Mouse (Mus musculus): ENCODE data around the gene Sdha. TPM values are rescaled to one million over a fixed set of nuclear protein-coding genes. Genes with fewer than 3 reads are reported as not detected.

Gene Sdha
- polyA plus RNA-seq, 1 experiment = 417 TPM

- no peak for TF ChIP-seq POLR2A (IDR thresholded peaks at IDR 0.05; ENCODE audit: borderline replicate concordance, insufficient read depth, low read length)
- WGBS = 5% methylated on average over 8 of the region's 8 CpGs
- peaks cover 11% of the 10 kb centered on the region for H3K4me1 ChIP-seq (ENCODE audit: control insufficient read depth, insufficient read depth, low read length)
- no peaks in the 10 kb centered on the region for H3K27me3 ChIP-seq (ENCODE audit: control insufficient read depth, insufficient read depth, low read length)
- H3K4me3 ChIP-seq (replicated peaks; ENCODE audit: insufficient read depth, low read depth, low read length) = no peak within 1 kb of the TSS
- peak; percentile 38 to 63 for DNase-seq
- H3K27ac ChIP-seq (ENCODE audit: insufficient read depth, low read length) = peak within 1 kb of the TSS; percentile 4
Observed at GRCm38 (mm10) chr13:74363859-74364235, 13.8 kb upstream of the Sdha start, which contains the start of gene Lrrc14b. Lrrc14b (minus strand) TSS chr13:74364005.

GRCm38 (mm10) chr13:74363176-74363858 is 13.2 kb upstream of the Sdha start:
- Histone ChIP-seq H3K27me3 (ENCODE audit: control insufficient read depth, insufficient read depth, low read length) (no peaks in the 10 kb centered on the region), H3K4me3 (replicated peaks; ENCODE audit: insufficient read depth, low read depth, low read length) (no peak overlapping the region), H3K27ac (ENCODE audit: insufficient read depth, low read length) (peak overlapping the region; percentile 4; the same call in 1 of the 2 replicates), H3K4me1 (ENCODE audit: control insufficient read depth, insufficient read depth, low read length) (peaks cover 11% of the 10 kb centered on the region)
- TF ChIP-seq CTCF (IDR thresholded peaks at IDR 0.05; ENCODE audit: borderline replicate concordance, insufficient read depth, low read depth, low read length) (no peak), POLR2A (IDR thresholded peaks at IDR 0.05; ENCODE audit: borderline replicate concordance, insufficient read depth, low read length) (no peak)
- DNase-seq = peak; percentile 16 to 35
- WGBS = 66% methylated on average over 13 of the region's 13 CpGs

- DNase-seq = no peak
- WGBS = 66% methylated on average over 2 of the region's 2 CpGs
- no peak overlapping the region for H3K27ac ChIP-seq (ENCODE audit: insufficient read depth, low read length)
- no peak overlapping the region for H3K4me3 ChIP-seq (replicated peaks; ENCODE audit: insufficient read depth, low read depth, low read length)
- H3K27me3 ChIP-seq (ENCODE audit: control insufficient read depth, insufficient read depth, low read length) = no peaks in the 10 kb centered on the region
- H3K4me1 ChIP-seq (ENCODE audit: control insufficient read depth, insufficient read depth, low read length) = peaks cover 11% of the 10 kb centered on the region
- TF ChIP-seq POLR2A (IDR thresholded peaks at IDR 0.05; ENCODE audit: borderline replicate concordance, insufficient read depth, low read length) (no peak), CTCF (IDR thresholded peaks at IDR 0.05; ENCODE audit: borderline replicate concordance, insufficient read depth, low read depth, low read length) (no peak)
Observed at GRCm38 (mm10) chr13:74362218-74362617, 12.1 kb upstream of the Sdha start.

DNA sequence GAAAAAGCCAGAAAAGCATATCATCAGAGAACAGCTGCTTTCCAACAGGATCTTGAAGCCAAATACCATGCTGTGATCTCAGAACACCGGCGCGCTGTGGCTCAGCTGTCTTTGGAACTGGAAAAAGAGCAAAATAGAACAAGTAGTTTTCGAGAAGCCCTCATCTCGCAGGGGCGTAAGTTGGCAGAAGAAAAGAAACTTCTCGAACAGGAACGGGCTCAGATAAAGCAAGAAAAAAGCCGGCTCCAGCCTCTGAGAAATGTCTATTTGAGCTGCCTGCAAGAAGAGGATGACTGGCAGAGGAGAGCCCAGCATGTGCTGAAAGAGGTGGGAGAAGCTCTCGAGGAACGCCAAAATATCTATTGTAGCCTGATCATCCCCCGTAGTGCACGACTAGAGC is 6.4 kb upstream of the Sdha start:
- TF ChIP-seq CTCF (IDR thresholded peaks at IDR 0.05; ENCODE audit: borderline replicate concordance, insufficient read depth, low read depth, low read length) = no peak
- TF ChIP-seq POLR2A (IDR thresholded peaks at IDR 0.05; ENCODE audit: borderline replicate concordance, insufficient read depth, low read length) = no peak
- DNase-seq = no peak
- WGBS = 31% methylated on average over 13 of the region's 13 CpGs

GRCm38 (mm10) chr13:74350435-74350906 is 391 bp upstream of the Sdha start:
- TF ChIP-seq CTCF (IDR thresholded peaks at IDR 0.05; ENCODE audit: borderline replicate concordance, insufficient read depth, low read depth, low read length) (no peak), POLR2A (IDR thresholded peaks at IDR 0.05; ENCODE audit: borderline replicate concordance, insufficient read depth, low read length) (no peak)
- 1% methylated on average over 15 of the region's 15 CpGs for WGBS
- no peaks in the 10 kb centered on the region; the same call in 1 of the 2 replicates for H3K4me1 ChIP-seq (ENCODE audit: control insufficient read depth, insufficient read depth, low read length)
- no peak for DNase-seq
- H3K27me3 ChIP-seq (ENCODE audit: control insufficient read depth, insufficient read depth, low read length) = no peaks in the 10 kb centered on the region
- peak overlapping the region; percentile 83 for H3K4me3 ChIP-seq (replicated peaks; ENCODE audit: insufficient read depth, low read depth, low read length)
- H3K27ac ChIP-seq (ENCODE audit: insufficient read depth, low read length) = 0 out of 2 replicates have a peak overlapping the region, but pooled peaks have one; percentile 31

More for the DNA sequence above, 6.4 kb upstream of the Sdha start:
- Histone ChIP-seq H3K4me3 (replicated peaks; ENCODE audit: insufficient read depth, low read depth, low read length) (no peak overlapping the region), H3K27me3 (ENCODE audit: control insufficient read depth, insufficient read depth, low read length) (no peaks in the 10 kb centered on the region), H3K27ac (ENCODE audit: insufficient read depth, low read length) (no peak overlapping the region), H3K4me1 (ENCODE audit: control insufficient read depth, insufficient read depth, low read length) (no peaks in the 10 kb centered on the region)

DNA sequence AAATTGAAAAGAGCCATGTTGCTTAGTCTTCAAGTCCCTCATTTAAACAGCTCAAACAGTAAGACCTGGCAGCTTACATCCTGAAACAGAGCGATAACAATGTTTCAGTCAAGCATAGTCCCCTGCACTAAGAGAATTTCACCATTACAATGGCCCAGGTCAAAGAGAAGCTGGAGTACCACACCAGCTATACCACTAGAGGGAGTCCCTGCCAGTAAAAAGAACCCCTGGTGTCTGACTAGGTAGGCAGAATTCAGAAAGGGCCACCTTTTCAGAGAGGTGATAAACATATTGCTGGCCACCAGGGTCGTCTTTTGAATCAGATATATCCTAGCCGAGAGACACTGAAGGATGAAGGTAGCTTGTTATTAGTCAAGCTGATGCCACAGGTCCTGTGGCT is 9.0 kb downstream of the Sdha start:
- DNase-seq = no peak
- no peaks in the 10 kb centered on the region for H3K4me1 ChIP-seq (ENCODE audit: control insufficient read depth, insufficient read depth, low read length)
- WGBS = 38% methylated on average over 3 of the region's 3 CpGs

GRCm38 (mm10) chr13:74329321-74329720 is 20.8 kb downstream of the Sdha start:
- H3K4me1 ChIP-seq (ENCODE audit: control insufficient read depth, insufficient read depth, low read length) = no peaks in the 10 kb centered on the region
- no peak overlapping the region for H3K4me3 ChIP-seq (replicated peaks; ENCODE audit: insufficient read depth, low read depth, low read length)
- no peak for DNase-seq
- no peak for TF ChIP-seq POLR2A (IDR thresholded peaks at IDR 0.05; ENCODE audit: borderline replicate concordance, insufficient read depth, low read length)
- no peak for TF ChIP-seq CTCF (IDR thresholded peaks at IDR 0.05; ENCODE audit: borderline replicate concordance, insufficient read depth, low read depth, low read length)
- no peak overlapping the region for H3K27ac ChIP-seq (ENCODE audit: insufficient read depth, low read length)
- no peaks in the 10 kb centered on the region for H3K27me3 ChIP-seq (ENCODE audit: control insufficient read depth, insufficient read depth, low read length)

More for the DNA sequence above, 9.0 kb downstream of the Sdha start:
- TF ChIP-seq POLR2A (IDR thresholded peaks at IDR 0.05; ENCODE audit: borderline replicate concordance, insufficient read depth, low read length) = no peak
- peak; percentile 40; the same call in 1 of the 2 replicates for TF ChIP-seq CTCF (IDR thresholded peaks at IDR 0.05; ENCODE audit: borderline replicate concordance, insufficient read depth, low read depth, low read length)
- Histone ChIP-seq H3K27ac (ENCODE audit: insufficient read depth, low read length) (no peak overlapping the region), H3K27me3 (ENCODE audit: control insufficient read depth, insufficient read depth, low read length) (no peaks in the 10 kb centered on the region), H3K4me3 (replicated peaks; ENCODE audit: insufficient read depth, low read depth, low read length) (no peak overlapping the region)

Data from cerebellum, adult 2 months (tissue).